Mouse (Mus musculus) brain, embryonic 18.5 days (tissue): ENCODE measurements around the gene Iqschfp.

Experiments
- DNase-seq: peaks from one replicate; pipeline ENCODE4 v3.0.0-alpha.2; 2012; ENCODE audit warnings: low read depth, low spot score

The Iqschfp gene

GRCm38 (mm10) chr3:68202162-68202902 lies 310.3 kb downstream of the Iqschfp start:
- no peak for DNase-seq

GRCm38 (mm10) chr3:68203934-68204467 lies 312.0 kb downstream of the Iqschfp start:
- no peak for DNase-seq

GRCm38 (mm10) chr3:68210422-68210821 lies 318.4 kb downstream of the Iqschfp start:
- no peak for DNase-seq

GRCm38 (mm10) chr3:68221452-68221851 lies 329.4 kb downstream of the Iqschfp start:
- no peak for DNase-seq

GRCm38 (mm10) chr3:68239887-68240286 lies 347.9 kb downstream of the Iqschfp start:
- no peak for DNase-seq

GRCm38 (mm10) chr3:68243239-68243638 lies 351.2 kb downstream of the Iqschfp start:
- DNase-seq = no peak

- no peak for DNase-seq
Observed at GRCm38 (mm10) chr3:68246154-68246553, 354.1 kb downstream of the Iqschfp start.

GRCm38 (mm10) chr3:68250589-68250988 lies 358.6 kb downstream of the Iqschfp start:
- DNase-seq = peak; percentile 22

- no peak for DNase-seq
Observed at GRCm38 (mm10) chr3:68252335-68252734, 360.3 kb downstream of the Iqschfp start.

- DNase-seq = no peak
Observed at GRCm38 (mm10) chr3:68262304-68262703, 370.3 kb downstream of the Iqschfp start.

- no peak for DNase-seq
Observed at GRCm38 (mm10) chr3:68267905-68268304, 375.9 kb downstream of the Iqschfp start.

GRCm38 (mm10) chr3:68269251-68269650 lies 377.2 kb downstream of the Iqschfp start:
- DNase-seq = no peak

GRCm38 (mm10) chr3:68270246-68270645 lies 378.2 kb downstream of the Iqschfp start:
- no peak for DNase-seq

GRCm38 (mm10) chr3:68271457-68271856 lies 379.4 kb downstream of the Iqschfp start:
- no peak for DNase-seq

GRCm38 (mm10) chr3:68271881-68272280 lies 379.8 kb downstream of the Iqschfp start:
- no peak for DNase-seq

GRCm38 (mm10) chr3:68282844-68283594 lies 391.0 kb downstream of the Iqschfp start:
- DNase-seq = no peak

- DNase-seq = no peak
Observed at GRCm38 (mm10) chr3:68283595-68283991, 391.6 kb downstream of the Iqschfp start.

GRCm38 (mm10) chr3:68284500-68284899 lies 392.5 kb downstream of the Iqschfp start:
- DNase-seq = no peak

- DNase-seq = no peak
Observed at GRCm38 (mm10) chr3:68296752-68297151, 404.7 kb downstream of the Iqschfp start.

- no peak for DNase-seq
Observed at GRCm38 (mm10) chr3:68305647-68306046, 413.6 kb downstream of the Iqschfp start.

GRCm38 (mm10) chr3:68306726-68307125 lies 414.7 kb downstream of the Iqschfp start:
- no peak for DNase-seq

GRCm38 (mm10) chr3:68325575-68325974 lies 433.5 kb downstream of the Iqschfp start:
- no peak for DNase-seq

GRCm38 (mm10) chr3:68332515-68332914 lies 440.5 kb downstream of the Iqschfp start:
- no peak for DNase-seq
